Mouse (Mus musculus) gonadal fat pad, adult 2 months (tissue): ENCODE data around the gene Efna5. TPM values are rescaled to one million over a fixed set of nuclear protein-coding genes. Genes with fewer than 3 reads are reported as not detected.

Experiments used
- DNase-seq: peaks from one replicate; pipeline ENCODE4 v3.0.0-alpha.2; 2012; ENCODE audit warnings: low read depth
- polyA plus RNA-seq: library from polyadenylated mRNA; depleted of rRNA; stranded (reverse); fragments of >200 nt; gene quantifications from 2 replicates; pipeline ENCODE4 v1.2.3, GENCODE M21; 2012

Gene Efna5
- polyA plus RNA-seq, 1 experiment = 3.9 TPM

GRCm38 (mm10) chr17:62853741-62854140 lies 27.4 kb downstream of the Efna5 start:
- DNase-seq = no peak

- DNase-seq = no peak
Measured at GRCm38 (mm10) chr17:62852822-62853608, 28.1 kb downstream of the Efna5 start.

GRCm38 (mm10) chr17:62851268-62851667 lies 29.8 kb downstream of the Efna5 start:
- no peak for DNase-seq

- no peak for DNase-seq
Measured at GRCm38 (mm10) chr17:62850603-62851002, 30.5 kb downstream of the Efna5 start.

GRCm38 (mm10) chr17:62849676-62850075 lies 31.4 kb downstream of the Efna5 start:
- DNase-seq = no peak

- DNase-seq = no peak
Measured at GRCm38 (mm10) chr17:62845656-62846055, 35.5 kb downstream of the Efna5 start.

GRCm38 (mm10) chr17:62844329-62844728 lies 36.8 kb downstream of the Efna5 start:
- no peak for DNase-seq

GRCm38 (mm10) chr17:62837336-62837735 lies 43.8 kb downstream of the Efna5 start:
- no peak for DNase-seq

GRCm38 (mm10) chr17:62836598-62837106 lies 44.5 kb downstream of the Efna5 start:
- DNase-seq = no peak

- no peak for DNase-seq
Measured at GRCm38 (mm10) chr17:62832550-62833127, 48.5 kb downstream of the Efna5 start.

- no peak for DNase-seq
Measured at GRCm38 (mm10) chr17:62827549-62827948, 53.6 kb downstream of the Efna5 start.

- DNase-seq = no peak
Measured at GRCm38 (mm10) chr17:62821219-62821618, 59.9 kb downstream of the Efna5 start.

GRCm38 (mm10) chr17:62819931-62820330 lies 61.2 kb downstream of the Efna5 start:
- no peak for DNase-seq

- DNase-seq = no peak
Measured at GRCm38 (mm10) chr17:62818821-62819220, 62.3 kb downstream of the Efna5 start.

- DNase-seq = no peak
Measured at GRCm38 (mm10) chr17:62818337-62818736, 62.8 kb downstream of the Efna5 start.

- no peak for DNase-seq
Measured at GRCm38 (mm10) chr17:62816879-62817278, 64.2 kb downstream of the Efna5 start.

- no peak for DNase-seq
Measured at GRCm38 (mm10) chr17:62813461-62813860, 67.7 kb downstream of the Efna5 start.

GRCm38 (mm10) chr17:62807891-62808290 lies 73.2 kb downstream of the Efna5 start:
- DNase-seq = no peak

- DNase-seq = no peak
Measured at GRCm38 (mm10) chr17:62806646-62807045, 74.5 kb downstream of the Efna5 start.

- DNase-seq = no peak
Measured at GRCm38 (mm10) chr17:62802748-62803147, 78.4 kb downstream of the Efna5 start.

GRCm38 (mm10) chr17:62797272-62797671 lies 83.8 kb downstream of the Efna5 start:
- DNase-seq = no peak

- peak; percentile 62 for DNase-seq
Measured at GRCm38 (mm10) chr17:62789291-62790290, 91.5 kb downstream of the Efna5 start.
